Mouse (Mus musculus) hindbrain, embryonic 15.5 days (tissue): ENCODE results near the gene Ttl. TPM values are rescaled to one million over a fixed set of nuclear protein-coding genes. Genes with fewer than 3 reads are reported as not detected.
A peak's percentile ranks its signal among the peaks of the same experiment; 100 is the strongest.

ENCODE experiments used
- ATAC-seq: fragments of 200-750 bp; cut with Nextera tagmentation; 2 replicates; pipeline ENCODE4 v1.8.0; 2017; ENCODE audit warnings: low read depth, moderate number of reproducible peaks, moderate TSS enrichment; ENCODE audit not compliant: low FRiP score
- H3K27ac ChIP-seq: fragments of 300-500 bp; sonication (generic); replicated peaks from 2 replicates; pipeline ENCODE4 v1.5.1; 2015; ENCODE audit warnings: mild to moderate bottlenecking, inconsistent platforms
- H3K27me3 ChIP-seq: fragments of 300-500 bp; sonication (generic); 2 replicates; pipeline ENCODE4 v1.6.1; 2015; ENCODE audit warnings: control low read depth, inconsistent platforms
- H3K36me3 ChIP-seq: fragments of 300-500 bp; sonication (generic); 2 replicates; pipeline ENCODE4 v1.6.1; 2015; ENCODE audit warnings: control low read depth, inconsistent platforms
- H3K4me1 ChIP-seq: fragments of 300-500 bp; sonication (generic); replicated peaks from 2 replicates; pipeline ENCODE4 v1.6.1; 2015; ENCODE audit warnings: control low read depth, inconsistent platforms
- H3K4me2 ChIP-seq: fragments of 300-500 bp; sonication (generic); 2 replicates; pipeline ENCODE4 v1.6.1; 2015; ENCODE audit warnings: moderate library complexity, mild to moderate bottlenecking, inconsistent platforms
- H3K4me3 ChIP-seq: fragments of 300-500 bp; sonication (generic); 2 replicates; pipeline ENCODE4 v1.5.1; 2015; ENCODE audit warnings: mild to moderate bottlenecking, inconsistent platforms
- H3K9ac ChIP-seq: fragments of 300-500 bp; sonication (generic); 2 replicates; pipeline ENCODE4 v1.6.1; 2015; ENCODE audit warnings: inconsistent platforms
- H3K9me3 ChIP-seq: fragments of 300-500 bp; sonication (generic); 2 replicates; pipeline ENCODE4 v1.6.1; 2016; ENCODE audit warnings: control low read depth, inconsistent platforms
- WGBS: fragments of 180-500 bp; shearing (Covaris S2); methylation state at CpG from one replicate; pipeline ENCODE4 v1.1.7; 2015; 5-methylcytosine and 5-hydroxymethylcytosine counted together
- polyA plus RNA-seq: library from polyadenylated mRNA; unstranded; fragments of >200 nt; fragmentation: Nextera tagmentation; extraction: Ambion mirVana; gene quantifications from 2 replicates; pipeline ENCODE4 v1.2.1, GENCODE M21; 2015

The Ttl gene
- 36.4 and 37.9 TPM in 2 replicates for polyA plus RNA-seq

- peak; percentile 94 for ATAC-seq
- Histone ChIP-seq H3K27ac (peak within 1 kb of the TSS; percentile 87), H3K27me3 (no peaks in the 10 kb centered on the region), H3K4me1 (peaks cover 38% of the 10 kb centered on the region), H3K9ac (peak within 1 kb of the TSS; percentile 84), H3K9me3 (no peaks in the 10 kb centered on the region), H3K4me2 (peak within 1 kb of the TSS; percentile 58), H3K36me3 (no peaks in the 10 kb centered on the region), H3K4me3 (peak within 1 kb of the TSS; percentile 76)
- under 1% methylated on average over 58 of the region's 62 CpGs for WGBS
Measured at GRCm38 (mm10) chr2:129065437-129066282, at the start of gene Ttl. Ttl (plus strand) TSS chr2:129065942.

- Histone ChIP-seq H3K4me3 (no peak overlapping the region), H3K9ac (no peak overlapping the region), H3K4me1 (no peaks in the 10 kb centered on the region), H3K27ac (no peak overlapping the region), H3K36me3 (peaks cover 13% of the 10 kb centered on the region), H3K9me3 (no peaks in the 10 kb centered on the region), H3K4me2 (no peak overlapping the region), H3K27me3 (no peaks in the 10 kb centered on the region)
- 85% methylated on average over 2 of the region's 2 CpGs for WGBS
- ATAC-seq, result no peak
Measured at GRCm38 (mm10) chr2:129020106-129020505, 45.6 kb upstream of the Ttl start.

- WGBS, result 85% methylated on average over 9 of the region's 9 CpGs
Measured at GRCm38 (mm10) chr2:129024820-129025219, 40.9 kb upstream of the Ttl start.

DNA sequence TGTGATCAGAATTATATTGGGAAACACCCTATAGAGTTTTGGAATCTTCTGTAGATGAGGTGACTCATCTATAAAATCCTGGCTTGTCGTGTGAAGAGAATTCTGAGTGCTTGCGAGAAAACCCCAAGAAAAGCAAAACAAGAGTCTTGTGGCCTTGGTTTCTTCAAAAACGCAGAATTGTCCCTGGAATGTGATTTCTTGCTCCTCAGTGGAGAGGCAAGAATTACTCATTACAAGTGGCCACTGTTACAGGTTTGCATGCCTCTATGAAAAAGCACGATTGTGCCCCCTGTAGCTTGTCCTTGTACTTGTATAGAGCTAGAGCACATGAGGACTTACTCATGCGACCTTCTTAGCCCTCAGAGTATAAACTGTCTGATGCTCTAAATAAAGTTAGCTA lies 30.4 kb upstream of the Ttl start:
- H3K27ac ChIP-seq, result no peak overlapping the region
- peaks cover 15% of the 10 kb centered on the region for H3K4me1 ChIP-seq
- H3K4me2 ChIP-seq, result no peak overlapping the region
- no peak for ATAC-seq
- no peaks in the 10 kb centered on the region for H3K9me3 ChIP-seq
- 86% methylated on average over 5 of the region's 5 CpGs for WGBS
- peaks cover 14% of the 10 kb centered on the region; the same call in 1 of the 2 replicates for H3K27me3 ChIP-seq
- H3K36me3 ChIP-seq, result no peaks in the 10 kb centered on the region
- H3K9ac ChIP-seq, result no peak overlapping the region
- H3K4me3 ChIP-seq, result no peak overlapping the region

More at GRCm38 (mm10) chr2:129024820-129025219, 40.9 kb upstream of the Ttl start:
- H3K36me3 ChIP-seq, result no peaks in the 10 kb centered on the region
- H3K9me3 ChIP-seq, result no peaks in the 10 kb centered on the region
- no peaks in the 10 kb centered on the region for H3K4me1 ChIP-seq
- H3K27me3 ChIP-seq, result no peaks in the 10 kb centered on the region
- ATAC-seq, result no peak
- H3K4me3 ChIP-seq, result no peak overlapping the region
- no peak overlapping the region for H3K4me2 ChIP-seq
- H3K9ac ChIP-seq, result no peak overlapping the region
- H3K27ac ChIP-seq, result no peak overlapping the region

- Histone ChIP-seq H3K4me3 (peak overlapping the region; percentile 44), H3K4me2 (peak overlapping the region; percentile 93), H3K4me1 (peaks cover 15% of the 10 kb centered on the region), H3K27me3 (peaks cover 16% of the 10 kb centered on the region; the same call in 1 of the 2 replicates), H3K9me3 (no peaks in the 10 kb centered on the region), H3K9ac (peak overlapping the region; percentile 41), H3K36me3 (no peaks in the 10 kb centered on the region), H3K27ac (no peak overlapping the region)
- ATAC-seq, result no peak
- 33% methylated on average over 15 of the region's 15 CpGs for WGBS
Measured at GRCm38 (mm10) chr2:129038426-129038936, 27.3 kb upstream of the Ttl start.

DNA sequence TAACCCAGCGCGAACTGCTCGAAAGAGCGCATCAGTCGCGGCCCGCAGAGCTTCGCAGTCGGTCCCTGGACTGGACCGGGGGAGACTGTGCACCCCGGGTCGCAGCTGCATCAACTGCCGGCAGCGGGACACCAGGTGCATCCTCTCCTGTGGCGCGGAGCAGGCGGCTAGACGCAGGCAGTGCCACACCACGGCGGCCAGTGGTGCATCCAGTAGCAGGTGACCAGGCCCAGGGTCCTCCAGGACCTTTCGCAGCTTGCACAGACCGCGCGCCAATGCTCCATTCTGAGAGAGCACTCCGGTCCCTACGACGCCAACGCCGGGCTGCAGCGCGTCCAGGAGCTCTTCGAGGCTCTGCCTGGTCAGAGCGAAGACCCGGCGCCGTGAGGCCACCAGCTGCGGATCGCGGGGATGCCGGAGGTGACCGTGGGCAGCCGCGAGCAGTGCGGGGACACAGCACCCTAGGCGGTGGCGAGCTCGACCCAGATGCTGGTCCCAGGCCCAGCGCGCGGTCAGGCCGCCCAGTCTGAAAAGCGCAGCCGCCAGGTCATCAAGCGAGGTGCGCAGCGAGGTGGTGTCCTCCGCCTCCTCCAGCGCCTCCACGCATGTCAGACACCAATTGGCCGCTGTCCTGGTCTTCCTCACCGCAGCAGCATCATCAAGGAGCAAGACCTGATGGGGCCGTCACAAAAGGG lies 26.7 kb upstream of the Ttl start:
- Histone ChIP-seq H3K9ac (peak overlapping the region; percentile 41), H3K4me3 (peak overlapping the region; percentile 44), H3K36me3 (no peaks in the 10 kb centered on the region), H3K4me1 (peaks cover 15% of the 10 kb centered on the region), H3K4me2 (peak overlapping the region; percentile 93), H3K9me3 (no peaks in the 10 kb centered on the region), H3K27ac (peak overlapping the region; percentile 57), H3K27me3 (peaks cover 16% of the 10 kb centered on the region; the same call in 1 of the 2 replicates)
- WGBS, result 1% methylated on average over 62 of the region's 62 CpGs
- peak; percentile 84 for ATAC-seq

DNA sequence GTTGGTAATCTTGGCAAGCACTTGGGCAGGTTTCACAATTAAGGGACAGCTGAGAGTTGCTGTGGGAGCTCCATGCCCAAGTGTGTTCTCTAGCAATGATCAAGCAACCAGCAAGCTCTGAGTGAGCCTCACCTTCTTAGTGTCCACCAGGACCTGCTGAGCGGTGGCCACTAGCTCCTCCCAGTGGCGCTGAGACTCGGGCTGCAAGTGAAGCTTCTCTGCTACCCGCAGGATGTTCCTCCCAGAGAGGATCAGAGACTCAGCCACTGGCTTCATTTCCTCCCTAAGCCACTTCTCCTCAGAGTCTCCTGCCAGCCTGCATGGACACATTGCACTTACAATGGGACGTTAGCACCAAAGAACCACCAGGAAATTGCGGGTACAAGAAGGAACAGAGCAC lies 25.2 kb upstream of the Ttl start:
- ATAC-seq, result no peak
- Histone ChIP-seq H3K27ac (no peak overlapping the region), H3K4me1 (peaks cover 15% of the 10 kb centered on the region), H3K4me3 (no peak overlapping the region), H3K27me3 (peaks cover 16% of the 10 kb centered on the region; the same call in 1 of the 2 replicates), H3K36me3 (no peaks in the 10 kb centered on the region), H3K9ac (no peak overlapping the region), H3K9me3 (no peaks in the 10 kb centered on the region), H3K4me2 (no peak overlapping the region)
- 38% methylated on average over 6 of the region's 6 CpGs for WGBS

- Histone ChIP-seq H3K4me1 (no peaks in the 10 kb centered on the region), H3K4me2 (no peak overlapping the region), H3K27me3 (no peaks in the 10 kb centered on the region), H3K27ac (no peak overlapping the region), H3K9me3 (no peaks in the 10 kb centered on the region), H3K36me3 (no peaks in the 10 kb centered on the region), H3K9ac (no peak overlapping the region), H3K4me3 (no peak overlapping the region)
- 63% methylated on average over 6 of the region's 6 CpGs for WGBS
- no peak for ATAC-seq
Measured at GRCm38 (mm10) chr2:129046172-129046845, 19.4 kb upstream of the Ttl start.

DNA sequence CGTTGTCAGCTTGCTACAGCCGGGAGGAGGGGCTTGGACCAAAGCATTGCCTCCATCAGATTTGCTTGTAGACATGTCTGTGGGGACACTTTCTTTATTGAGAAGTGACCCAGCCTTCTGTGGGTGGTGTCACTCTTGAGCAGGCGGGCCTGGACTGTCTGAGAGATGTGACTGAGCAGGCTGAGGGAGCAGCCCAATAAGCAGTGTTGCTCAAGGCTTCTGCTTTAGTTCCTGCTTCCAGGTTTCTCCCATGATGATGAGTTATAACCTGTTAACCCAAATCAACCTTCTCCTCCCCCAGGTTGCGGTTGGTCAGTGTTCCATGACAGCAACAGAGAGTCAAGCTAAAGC lies 18.9 kb upstream of the Ttl start:
- H3K27me3 ChIP-seq, result no peaks in the 10 kb centered on the region
- no peak overlapping the region for H3K4me2 ChIP-seq
- H3K9ac ChIP-seq, result no peak overlapping the region
- 84% methylated on average over 4 of the region's 4 CpGs for WGBS
- H3K9me3 ChIP-seq, result no peaks in the 10 kb centered on the region
- no peaks in the 10 kb centered on the region for H3K4me1 ChIP-seq
- H3K36me3 ChIP-seq, result no peaks in the 10 kb centered on the region
- H3K27ac ChIP-seq, result no peak overlapping the region
- ATAC-seq, result no peak
- no peak overlapping the region for H3K4me3 ChIP-seq

GRCm38 (mm10) chr2:129047811-129048210 lies 17.9 kb upstream of the Ttl start, which contains the start of gene Vinac1:
Vinac1 (minus strand) TSS chr2:129048172.
- no peaks in the 10 kb centered on the region for H3K4me1 ChIP-seq
- 75% methylated on average over 8 of the region's 8 CpGs for WGBS
- H3K9ac ChIP-seq, result no peak within 1 kb of the TSS
- no peaks in the 10 kb centered on the region for H3K36me3 ChIP-seq
- H3K4me3 ChIP-seq, result no peak within 1 kb of the TSS
- no peak within 1 kb of the TSS for H3K27ac ChIP-seq
- no peaks in the 10 kb centered on the region for H3K27me3 ChIP-seq
- no peak within 1 kb of the TSS for H3K4me2 ChIP-seq
- no peaks in the 10 kb centered on the region for H3K9me3 ChIP-seq
- no peak for ATAC-seq

- WGBS, result 76% methylated on average over 4 of the region's 4 CpGs
- Histone ChIP-seq H3K4me1 (no peaks in the 10 kb centered on the region), H3K4me2 (no peak overlapping the region), H3K27ac (no peak overlapping the region), H3K9me3 (no peaks in the 10 kb centered on the region), H3K36me3 (no peaks in the 10 kb centered on the region), H3K4me3 (no peak overlapping the region), H3K9ac (no peak overlapping the region), H3K27me3 (no peaks in the 10 kb centered on the region)
- no peak for ATAC-seq
Measured at GRCm38 (mm10) chr2:129052451-129052983, 13.2 kb upstream of the Ttl start.
